Mouse (Mus musculus): ENCODE measurements at regions not wholly inside any gene's neighbourhood (a gene's known extent, or its start where the extent isn't known, plus 50 kb on each side); places are given as distances from the start of the nearest gene placed in this dataset.

DNA sequence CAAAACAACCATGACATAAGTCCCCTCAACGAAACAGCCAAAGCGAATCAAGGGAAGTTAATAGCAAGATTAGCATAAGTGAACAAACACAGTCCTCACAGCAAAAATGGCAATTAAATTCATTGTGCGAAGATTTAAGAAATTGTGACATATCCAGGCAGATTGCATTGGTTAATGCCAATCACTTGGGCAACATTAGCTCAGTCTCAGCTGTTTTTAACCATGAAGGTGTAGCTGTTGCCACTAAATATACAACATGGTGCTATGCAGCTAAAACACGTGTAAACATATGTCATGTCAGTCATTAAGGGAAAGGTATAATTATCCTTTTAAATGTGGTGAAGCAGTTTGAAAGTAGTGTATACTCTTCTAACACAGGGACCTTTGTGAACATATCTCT, 482.8 kb upstream of the Tle4 start:
- H3K9ac ChIP-seq: no peak overlapping the region
- H3K27me3 ChIP-seq: no peaks in the 10 kb centered on the region
- H3K4me3 ChIP-seq: no peak overlapping the region
- WGBS: 75% methylated on average over 4 of the region's 4 CpGs
- no peak overlapping the region for H3K4me2 ChIP-seq
- H3K36me3 ChIP-seq: no peaks in the 10 kb centered on the region
- no peaks in the 10 kb centered on the region for H3K9me3 ChIP-seq
- H3K27ac ChIP-seq: no peak overlapping the region
- H3K4me1 ChIP-seq: no peaks in the 10 kb centered on the region
- ATAC-seq (ENCODE audit: insufficient number of reproducible peaks, insufficient read depth, low FRiP score, low TSS enrichment, low read depth): no peak

DNA sequence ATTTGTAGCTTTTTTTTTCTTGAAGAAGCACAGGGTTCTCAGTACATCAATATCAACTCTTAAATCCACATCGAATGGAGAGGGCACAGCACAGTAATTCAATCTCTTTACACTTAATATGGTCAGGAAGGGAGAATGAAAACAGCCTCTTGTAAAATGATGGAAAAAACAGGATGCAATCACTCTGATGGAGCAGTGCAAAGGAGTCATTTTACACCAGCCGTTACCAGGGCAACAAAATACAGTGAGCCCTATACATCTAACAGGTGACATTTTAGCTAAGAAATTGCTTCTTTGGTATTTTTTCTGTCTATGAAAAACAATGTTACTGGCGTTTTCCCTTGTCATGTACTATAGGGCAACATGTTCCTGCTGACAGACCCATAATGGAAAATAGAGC, 459.9 kb upstream of the Tle4 start:
- no peak overlapping the region for H3K4me3 ChIP-seq
- no peak overlapping the region for H3K4me2 ChIP-seq
- peaks cover 8% of the 10 kb centered on the region; the same call in 1 of the 2 replicates for H3K4me1 ChIP-seq
- WGBS: 50% methylated on average over 3 of the region's 3 CpGs
- no peak overlapping the region for H3K27ac ChIP-seq
- ATAC-seq (ENCODE audit: insufficient number of reproducible peaks, insufficient read depth, low FRiP score, low TSS enrichment, low read depth): no peak
- H3K27me3 ChIP-seq: no peaks in the 10 kb centered on the region
- H3K36me3 ChIP-seq: no peaks in the 10 kb centered on the region
- no peak overlapping the region for H3K9ac ChIP-seq
- no peaks in the 10 kb centered on the region for H3K9me3 ChIP-seq

DNA sequence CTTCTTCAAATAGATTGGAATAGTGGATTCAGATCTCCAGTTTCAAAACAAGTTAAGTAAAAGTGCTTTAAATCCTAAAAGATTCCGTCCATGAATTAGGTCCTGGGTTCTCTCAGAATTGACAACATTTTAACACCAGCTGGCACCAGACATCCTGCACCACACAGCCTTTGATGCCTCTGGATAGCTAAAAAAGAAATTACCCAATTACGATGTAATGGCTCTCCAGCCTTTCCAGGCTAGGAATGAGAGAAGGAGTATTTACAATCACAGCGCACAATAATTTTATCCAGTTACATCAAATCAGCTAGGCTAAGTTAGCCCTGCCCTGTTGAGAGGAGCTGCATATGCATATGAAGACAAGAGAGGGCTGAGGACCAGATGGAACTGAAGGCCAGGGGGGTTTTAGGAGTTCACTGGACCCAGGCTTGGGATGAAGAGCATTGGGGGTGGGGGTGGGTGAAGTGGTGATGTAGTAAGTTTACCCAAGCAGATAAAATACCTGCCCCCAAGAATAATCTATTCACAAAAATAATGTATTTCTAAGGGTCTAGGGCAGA, 455.8 kb upstream of the Tle4 start:
- no peak overlapping the region for H3K4me2 ChIP-seq
- WGBS: 21% methylated on average over 3 of the region's 3 CpGs
- ATAC-seq (ENCODE audit: insufficient number of reproducible peaks, insufficient read depth, low FRiP score, low TSS enrichment, low read depth): no peak
- no peak overlapping the region for H3K27ac ChIP-seq
- no peaks in the 10 kb centered on the region for H3K36me3 ChIP-seq
- H3K4me1 ChIP-seq: peaks cover 13% of the 10 kb centered on the region; the same call in 1 of the 2 replicates
- no peaks in the 10 kb centered on the region for H3K27me3 ChIP-seq
- H3K4me3 ChIP-seq: no peak overlapping the region
- H3K9me3 ChIP-seq: no peaks in the 10 kb centered on the region
- no peak overlapping the region for H3K9ac ChIP-seq

- Histone ChIP-seq H3K4me2 (no peak overlapping the region), H3K36me3 (no peaks in the 10 kb centered on the region), H3K27me3 (no peaks in the 10 kb centered on the region), H3K4me3 (no peak overlapping the region), H3K9ac (no peak overlapping the region), H3K27ac (no peak overlapping the region), H3K9me3 (no peaks in the 10 kb centered on the region), H3K4me1 (peaks cover 13% of the 10 kb centered on the region; the same call in 1 of the 2 replicates)
- WGBS: 66% methylated on average over 10 of the region's 10 CpGs
- no peak for ATAC-seq (ENCODE audit: insufficient number of reproducible peaks, insufficient read depth, low FRiP score, low TSS enrichment, low read depth)
Measured at GRCm38 (mm10) chr19:15052642-15053239, 454.9 kb upstream of the Tle4 start.

DNA sequence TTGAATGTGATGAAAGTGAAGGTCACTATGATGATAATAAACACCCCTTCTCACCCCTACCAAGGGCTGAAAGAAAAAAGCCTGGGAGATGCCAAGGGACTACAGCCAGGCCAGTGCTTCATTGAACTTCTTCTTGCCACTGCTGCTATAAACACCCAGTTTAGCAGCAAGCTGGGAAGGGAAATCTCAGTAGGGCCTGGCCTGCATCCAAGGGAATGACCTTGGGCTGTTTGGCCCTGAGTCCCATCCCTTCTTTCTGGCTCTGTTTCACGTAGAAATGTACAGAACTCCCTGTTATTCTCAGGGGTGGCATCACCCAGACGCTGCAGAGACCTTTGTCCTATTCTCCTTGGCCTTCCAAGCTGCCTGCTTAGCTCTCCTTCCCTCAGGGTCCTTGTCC, 450.0 kb upstream of the Tle4 start:
- Histone ChIP-seq H3K27me3 (no peaks in the 10 kb centered on the region), H3K4me2 (no peak overlapping the region), H3K4me3 (no peak overlapping the region), H3K27ac (no peak overlapping the region), H3K9ac (no peak overlapping the region), H3K4me1 (0 out of 2 replicates have a peak, but pooled peaks cover 6% of the 10 kb centered on the region), H3K36me3 (no peaks in the 10 kb centered on the region), H3K9me3 (no peaks in the 10 kb centered on the region)
- no peak for ATAC-seq (ENCODE audit: insufficient number of reproducible peaks, insufficient read depth, low FRiP score, low TSS enrichment, low read depth)
- WGBS: 68% methylated on average over 2 of the region's 2 CpGs

DNA sequence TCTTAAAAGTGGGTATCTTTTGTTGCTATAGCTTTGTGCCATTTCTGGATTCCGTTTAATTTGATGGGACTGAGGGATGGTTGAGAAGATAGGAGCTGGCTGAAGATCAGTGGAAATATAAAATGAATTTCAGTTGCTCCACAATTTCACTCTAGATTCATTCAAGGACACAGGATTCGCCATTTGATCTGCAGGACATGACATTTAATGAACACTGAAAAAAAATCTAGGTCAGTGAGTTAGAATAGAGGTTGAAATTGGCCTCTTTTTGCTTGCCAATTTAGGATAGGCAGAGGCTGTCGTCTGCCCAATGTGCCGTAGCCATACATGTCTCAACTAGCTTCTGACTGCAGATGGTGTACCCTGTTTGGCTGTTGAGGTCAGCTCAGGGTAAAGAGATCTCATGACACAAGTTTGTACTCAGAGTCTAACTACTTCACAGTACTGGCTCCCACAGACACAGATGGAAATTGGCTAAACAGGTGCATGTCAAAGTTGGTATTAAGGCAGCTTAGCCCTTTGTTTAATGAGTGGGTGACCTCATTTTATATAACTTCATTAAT, 449.5 kb upstream of the Tle4 start:
- H3K36me3 ChIP-seq: no peaks in the 10 kb centered on the region
- no peak overlapping the region for H3K9ac ChIP-seq
- no peak overlapping the region for H3K4me2 ChIP-seq
- WGBS: 76% methylated on average over 4 of the region's 4 CpGs
- H3K4me1 ChIP-seq: 0 out of 2 replicates have a peak, but pooled peaks cover under 1% of the 10 kb centered on the region
- no peaks in the 10 kb centered on the region for H3K27me3 ChIP-seq
- H3K27ac ChIP-seq: no peak overlapping the region
- no peak overlapping the region for H3K4me3 ChIP-seq
- no peak for ATAC-seq (ENCODE audit: insufficient number of reproducible peaks, insufficient read depth, low FRiP score, low TSS enrichment, low read depth)
- no peaks in the 10 kb centered on the region for H3K9me3 ChIP-seq

- 1% methylated on average over 3 of the region's 3 CpGs for WGBS
- H3K9me3 ChIP-seq: no peaks in the 10 kb centered on the region
- H3K27ac ChIP-seq: no peak overlapping the region
- peaks cover 5% of the 10 kb centered on the region; the same call in 1 of the 2 replicates for H3K4me1 ChIP-seq
- H3K9ac ChIP-seq: no peak overlapping the region
- no peak overlapping the region for H3K4me3 ChIP-seq
- H3K4me2 ChIP-seq: no peak overlapping the region
- no peaks in the 10 kb centered on the region for H3K36me3 ChIP-seq
- no peak for ATAC-seq (ENCODE audit: insufficient number of reproducible peaks, insufficient read depth, low FRiP score, low TSS enrichment, low read depth)
- peaks cover 22% of the 10 kb centered on the region for H3K27me3 ChIP-seq
Measured at GRCm38 (mm10) chr19:15035554-15035953, 437.7 kb upstream of the Tle4 start.

GRCm38 (mm10) chr19:15033921-15034320, 436.1 kb upstream of the Tle4 start:
- ATAC-seq (ENCODE audit: insufficient number of reproducible peaks, insufficient read depth, low FRiP score, low TSS enrichment, low read depth): no peak

DNA sequence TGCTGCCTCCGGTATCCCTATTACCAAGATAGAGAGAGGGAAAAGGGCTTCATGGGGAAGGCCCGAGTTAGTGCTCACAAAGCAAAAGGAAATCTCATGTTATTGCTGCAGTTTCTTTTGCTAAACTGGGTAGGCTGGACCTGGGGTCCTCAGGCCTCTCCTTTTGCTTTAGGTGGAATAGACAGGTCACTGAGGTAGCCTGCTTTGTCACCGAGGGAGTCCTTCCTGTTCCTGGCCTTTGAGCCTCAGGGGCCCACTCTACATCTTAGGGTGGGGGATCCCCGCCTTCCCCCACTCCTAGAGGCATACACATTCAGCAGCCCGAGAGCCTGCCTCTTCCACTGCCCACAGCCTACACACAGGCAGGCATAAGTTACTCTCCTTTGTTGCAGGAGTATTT, 435.5 kb upstream of the Tle4 start:
- Histone ChIP-seq H3K4me1 (peaks cover 5% of the 10 kb centered on the region; the same call in 1 of the 2 replicates), H3K27me3 (peaks cover 22% of the 10 kb centered on the region), H3K9ac (no peak overlapping the region), H3K4me2 (no peak overlapping the region), H3K27ac (no peak overlapping the region), H3K36me3 (no peaks in the 10 kb centered on the region), H3K9me3 (no peaks in the 10 kb centered on the region), H3K4me3 (no peak overlapping the region)
- 74% methylated on average over 5 of the region's 5 CpGs for WGBS
- ATAC-seq (ENCODE audit: insufficient number of reproducible peaks, insufficient read depth, low FRiP score, low TSS enrichment, low read depth): no peak

More at GRCm38 (mm10) chr19:15033921-15034320, 436.1 kb upstream of the Tle4 start:
- no peaks in the 10 kb centered on the region for H3K9me3 ChIP-seq
- peaks cover 22% of the 10 kb centered on the region for H3K27me3 ChIP-seq
- no peak overlapping the region for H3K27ac ChIP-seq
- H3K36me3 ChIP-seq: no peaks in the 10 kb centered on the region
- peaks cover 5% of the 10 kb centered on the region; the same call in 1 of the 2 replicates for H3K4me1 ChIP-seq
- no peak overlapping the region for H3K9ac ChIP-seq
- H3K4me3 ChIP-seq: no peak overlapping the region
- H3K4me2 ChIP-seq: no peak overlapping the region
- 55% methylated on average over 8 of the region's 8 CpGs for WGBS

GRCm38 (mm10) chr19:15032297-15032947, 434.6 kb upstream of the Tle4 start:
- WGBS: 82% methylated on average over 9 of the region's 9 CpGs
- Histone ChIP-seq H3K4me1 (peaks cover 5% of the 10 kb centered on the region; the same call in 1 of the 2 replicates), H3K9me3 (no peaks in the 10 kb centered on the region), H3K36me3 (no peaks in the 10 kb centered on the region), H3K27ac (no peak overlapping the region), H3K4me3 (no peak overlapping the region), H3K4me2 (no peak overlapping the region), H3K27me3 (peaks cover 22% of the 10 kb centered on the region), H3K9ac (no peak overlapping the region)
- no peak for ATAC-seq (ENCODE audit: insufficient number of reproducible peaks, insufficient read depth, low FRiP score, low TSS enrichment, low read depth)

GRCm38 (mm10) chr19:15031483-15031882, 433.6 kb upstream of the Tle4 start:
- Histone ChIP-seq H3K4me2 (no peak overlapping the region), H3K9me3 (no peaks in the 10 kb centered on the region), H3K4me1 (peaks cover 5% of the 10 kb centered on the region; the same call in 1 of the 2 replicates), H3K27ac (no peak overlapping the region), H3K36me3 (no peaks in the 10 kb centered on the region), H3K27me3 (peaks cover 19% of the 10 kb centered on the region), H3K4me3 (no peak overlapping the region), H3K9ac (no peak overlapping the region)
- no peak for ATAC-seq (ENCODE audit: insufficient number of reproducible peaks, insufficient read depth, low FRiP score, low TSS enrichment, low read depth)

DNA sequence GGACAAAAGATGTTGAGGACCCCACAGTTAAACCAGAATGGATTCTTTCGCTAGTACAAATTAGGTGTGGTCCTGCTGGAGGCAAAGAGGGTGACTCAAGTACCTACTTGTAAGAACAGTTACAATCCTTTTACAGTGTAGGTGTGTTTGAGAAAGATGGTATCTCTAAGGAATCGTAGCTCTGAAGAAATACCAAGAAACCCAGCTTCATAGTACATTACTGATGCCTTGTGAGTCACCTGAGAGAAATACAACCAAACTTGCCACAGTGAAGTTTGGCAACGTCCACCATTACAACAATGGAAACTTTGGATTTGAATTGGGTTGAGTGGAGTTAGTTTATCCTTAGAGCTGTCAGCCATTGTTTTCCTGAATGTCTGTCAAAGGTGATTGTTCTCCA, 405.7 kb upstream of the Tle4 start:
- Histone ChIP-seq H3K4me3 (no peak overlapping the region), H3K4me1 (no peaks in the 10 kb centered on the region), H3K4me2 (no peak overlapping the region), H3K36me3 (no peaks in the 10 kb centered on the region), H3K27ac (no peak overlapping the region), H3K27me3 (no peaks in the 10 kb centered on the region), H3K9ac (no peak overlapping the region), H3K9me3 (no peaks in the 10 kb centered on the region)
- WGBS: 72% methylated on average over 3 of the region's 3 CpGs
- no peak for ATAC-seq (ENCODE audit: insufficient number of reproducible peaks, insufficient read depth, low FRiP score, low TSS enrichment, low read depth)
